Mouse (Mus musculus) spleen, postnatal 4 days (tissue): ENCODE data around the gene Hibch.
"Not testable (repeated sequence)": the region's sequence is repeated elsewhere in the genome, so short reads cannot be mapped to it uniquely, and the experiment has no call there.

ENCODE experiments used
- DNase-seq, 2 experiments: peaks; one replicate each; pipeline ENCODE4 v3.0.0; 2022; ENCODE audit warnings: low spot score in 2 of 2

Gene Hibch

DNA sequence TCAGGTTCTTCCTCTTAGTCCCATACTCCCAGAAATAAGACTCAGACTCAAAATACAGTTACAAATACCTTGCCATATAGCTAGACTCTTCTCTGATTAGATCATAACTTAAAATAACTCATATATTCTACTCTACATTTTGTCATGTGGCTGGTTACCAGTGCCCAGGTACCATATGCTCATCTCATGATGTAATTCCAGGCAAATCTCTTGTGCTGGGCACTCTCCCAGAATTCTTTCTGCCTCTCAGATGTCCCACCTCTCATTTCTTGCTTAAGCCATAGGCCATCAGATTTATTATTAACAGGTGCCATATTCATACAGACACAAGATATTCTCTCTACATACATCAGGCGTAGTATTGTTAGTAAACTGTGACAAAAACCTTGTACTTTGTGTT is 23.1 kb downstream of the Hibch start:
- DNase-seq, result no peak

DNA sequence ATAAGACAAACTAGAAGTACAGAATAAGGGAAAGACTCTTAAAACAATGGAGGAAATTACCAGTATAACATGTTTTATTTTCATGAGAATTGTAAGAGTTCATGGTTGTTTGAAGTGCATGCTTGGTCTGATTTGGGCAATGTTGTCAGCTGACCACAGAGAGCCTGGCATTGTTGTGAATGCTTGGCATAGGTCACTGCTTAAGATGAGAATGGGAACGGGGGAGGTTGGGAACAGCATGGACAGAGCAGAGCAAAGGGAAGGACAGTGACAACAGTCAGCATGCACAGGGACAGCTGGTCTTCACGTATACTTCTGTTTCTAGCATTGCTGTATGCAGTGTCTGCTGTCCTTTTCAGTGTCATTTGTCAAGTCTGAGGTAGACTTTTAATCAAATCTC is 39.5 kb downstream of the Hibch start:
- DNase-seq, result no peak

DNA sequence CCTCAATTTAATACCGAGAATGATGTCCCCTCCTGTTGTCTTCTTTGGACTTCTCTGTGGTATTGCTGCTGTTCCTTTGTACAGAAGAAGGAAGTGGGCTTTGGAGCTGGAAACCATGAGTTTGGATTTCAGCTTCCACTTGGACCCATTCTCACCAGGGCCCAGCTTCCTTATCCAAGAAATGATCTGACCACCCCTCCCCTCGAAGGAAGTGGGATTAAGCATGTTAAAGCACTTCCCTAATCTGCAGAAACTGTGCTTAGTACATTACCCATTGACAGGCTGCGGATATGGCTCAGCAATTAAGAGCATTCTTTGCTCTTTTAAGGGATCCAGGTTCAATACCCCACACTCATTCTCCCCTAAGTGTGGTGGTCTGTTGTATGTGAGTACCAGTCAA is 65.1 kb downstream of the Hibch start:
- DNase-seq, result no peak

- no peak for DNase-seq
Measured at GRCm38 (mm10) chr1:52916655-52917054, 71.9 kb downstream of the Hibch start.

DNA sequence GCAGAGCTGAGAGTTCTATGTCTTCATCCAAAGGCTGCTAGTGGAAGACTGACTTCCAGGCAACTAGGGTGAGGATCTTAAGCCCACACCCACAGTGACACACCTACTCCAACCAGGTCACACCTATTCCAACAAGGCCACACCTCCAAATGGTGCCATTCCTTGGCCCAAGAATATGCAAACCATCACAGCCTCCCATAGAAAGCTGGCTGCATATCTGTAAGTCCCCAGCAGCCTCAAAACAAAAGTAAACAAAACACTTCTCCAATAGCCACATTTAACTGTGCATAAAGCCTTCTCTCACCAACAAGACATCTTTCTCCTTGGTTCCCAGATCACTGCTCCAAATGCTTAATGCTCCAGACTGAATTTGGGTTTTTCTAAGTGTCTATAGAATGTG is 74.2 kb downstream of the Hibch start:
- DNase-seq, result not testable (repeated sequence)

- not testable (repeated sequence) for DNase-seq
Measured at GRCm38 (mm10) chr1:52924482-52924881, 79.8 kb downstream of the Hibch start.

DNA sequence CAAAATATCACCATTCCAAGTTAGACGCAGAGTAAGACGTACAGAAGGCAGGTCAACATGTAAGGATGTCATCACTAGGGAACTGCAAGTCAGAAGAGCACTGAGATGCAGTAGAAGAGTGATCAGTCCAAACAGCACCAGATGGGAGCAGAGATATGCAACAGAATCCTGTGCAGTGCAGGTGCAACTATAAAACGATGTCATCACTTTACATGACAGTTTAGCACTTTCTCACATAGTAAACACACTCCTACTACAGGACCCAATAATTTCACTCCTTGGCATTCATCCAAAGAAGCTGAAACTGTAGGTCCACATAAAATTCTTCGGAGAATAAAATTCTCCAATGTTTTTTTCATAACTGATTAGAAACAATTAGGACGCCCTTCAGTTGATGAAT is 89.8 kb downstream of the Hibch start:
- DNase-seq, result no peak

GRCm38 (mm10) chr1:52939021-52939420 is 94.3 kb downstream of the Hibch start:
- DNase-seq, result no peak

GRCm38 (mm10) chr1:52947895-52948294 is 103.2 kb downstream of the Hibch start:
- DNase-seq, result no peak

DNA sequence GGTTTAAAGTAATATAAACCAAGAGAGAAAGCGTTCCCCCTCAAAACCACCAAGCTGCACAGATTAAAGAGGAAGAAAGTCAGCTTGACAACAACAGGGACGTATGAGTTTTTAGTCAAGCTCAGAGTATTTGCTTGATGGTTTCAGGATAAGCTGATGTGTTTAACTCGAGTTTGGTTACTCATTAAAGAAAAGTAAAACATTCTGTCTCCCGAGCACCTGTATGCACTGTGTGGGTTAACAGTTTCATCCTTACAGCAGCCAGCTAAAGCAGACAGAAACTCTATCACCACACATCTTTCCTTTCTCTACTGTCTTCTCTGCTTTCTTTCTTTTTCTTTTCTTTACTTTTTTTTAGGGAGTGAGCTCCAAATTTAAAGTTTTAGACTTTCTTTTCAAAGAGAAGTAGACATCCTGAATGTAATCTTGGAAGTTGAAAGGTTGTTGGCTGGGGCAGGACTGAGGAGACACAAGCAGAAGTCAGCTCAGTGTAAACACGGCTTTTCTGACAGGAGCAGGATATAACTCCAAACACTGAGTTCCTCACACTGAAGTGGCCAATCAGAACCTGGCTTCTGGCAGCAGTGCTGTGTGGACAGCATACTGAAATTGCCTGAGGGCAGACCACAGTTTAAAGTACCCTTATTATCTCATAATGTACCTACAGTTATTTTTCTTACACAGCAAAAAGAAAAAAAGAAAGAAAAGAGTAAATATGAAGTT is 106.6 kb downstream of the Hibch start:
- no peak for DNase-seq

DNA sequence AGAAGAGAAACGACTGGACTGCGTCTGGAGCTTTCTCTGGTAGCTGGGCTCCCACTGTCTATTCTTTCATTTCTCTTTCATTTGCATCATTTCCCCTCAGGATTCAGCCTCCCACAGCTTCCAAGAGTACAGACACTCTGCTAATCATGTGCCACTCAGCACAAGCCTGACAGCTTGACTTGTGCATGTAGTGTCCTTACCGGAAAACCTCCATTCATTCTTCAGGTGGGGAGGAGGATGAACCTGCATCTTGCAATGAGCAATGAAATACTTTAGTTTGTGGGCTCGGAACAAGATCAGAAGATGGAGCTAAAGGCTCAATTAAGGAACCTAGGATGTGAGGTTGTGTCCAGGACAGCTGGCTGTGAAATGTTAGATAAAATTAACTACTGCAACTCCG is 107.4 kb downstream of the Hibch start:
- no peak for DNase-seq

DNA sequence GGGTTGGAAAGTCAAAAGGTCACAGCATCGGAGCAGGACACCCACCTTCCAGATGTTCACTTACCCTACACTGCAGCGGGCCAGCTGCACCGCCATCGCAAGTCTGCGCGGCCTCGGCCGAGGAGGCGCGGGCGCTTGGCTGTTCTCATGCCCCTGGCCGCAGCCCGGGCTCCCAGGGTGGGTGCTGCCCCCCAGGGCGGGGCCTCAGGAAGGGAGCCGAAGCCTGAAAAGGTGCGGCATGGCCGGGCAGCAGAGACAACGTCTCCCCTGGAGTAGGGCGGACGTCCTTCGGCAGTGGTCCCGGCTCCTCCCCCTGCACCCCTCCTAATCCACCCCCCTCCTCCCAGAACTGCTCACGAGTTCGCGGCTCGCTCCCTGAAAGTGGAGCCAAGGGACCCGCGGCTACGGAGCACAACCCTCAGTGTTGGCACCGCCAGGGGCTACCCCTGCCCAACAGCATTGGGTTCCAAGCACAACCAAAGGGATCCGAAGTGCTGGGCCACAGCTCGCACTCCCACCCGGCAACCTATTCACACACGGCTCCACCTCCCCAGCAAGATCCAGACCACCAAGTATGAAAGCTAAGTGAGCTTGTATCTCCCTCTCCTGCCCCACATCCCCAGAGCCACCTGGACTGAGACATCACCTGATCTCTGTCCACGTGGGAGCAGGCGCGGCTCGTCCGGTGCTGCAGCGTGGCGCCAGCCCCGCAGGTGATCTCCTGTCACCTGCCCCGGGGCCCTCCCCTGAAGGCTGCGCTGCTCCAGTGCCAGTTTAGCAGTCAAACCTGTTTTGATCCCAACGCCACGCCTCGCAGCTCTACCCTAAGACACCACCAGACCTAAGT is 108.0 kb downstream of the Hibch start:
- DNase-seq, result peak in 1 of 2 experiments; percentile 15

GRCm38 (mm10) chr1:52953548-52953947 is 108.8 kb downstream of the Hibch start:
- no peak for DNase-seq

DNA sequence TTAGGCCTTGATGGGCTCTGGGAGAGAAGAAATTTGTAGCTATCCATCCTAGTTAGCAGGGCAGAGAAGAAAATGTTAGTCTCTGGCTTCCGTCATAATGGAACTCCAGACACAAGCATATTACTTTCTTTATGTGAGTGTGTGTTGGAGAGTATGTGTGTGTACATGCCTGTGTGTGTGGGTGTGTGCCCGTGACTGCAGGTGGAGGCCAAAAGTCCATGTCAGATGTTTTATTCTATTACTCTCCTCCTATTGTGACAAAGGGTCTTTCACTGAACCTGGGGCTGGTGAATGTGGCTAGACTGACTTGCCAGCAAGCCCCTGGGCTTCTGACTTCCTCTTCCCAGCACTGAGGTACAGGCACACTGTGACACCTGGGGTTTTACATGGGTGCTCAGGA is 109.7 kb downstream of the Hibch start:
- no peak for DNase-seq

DNA sequence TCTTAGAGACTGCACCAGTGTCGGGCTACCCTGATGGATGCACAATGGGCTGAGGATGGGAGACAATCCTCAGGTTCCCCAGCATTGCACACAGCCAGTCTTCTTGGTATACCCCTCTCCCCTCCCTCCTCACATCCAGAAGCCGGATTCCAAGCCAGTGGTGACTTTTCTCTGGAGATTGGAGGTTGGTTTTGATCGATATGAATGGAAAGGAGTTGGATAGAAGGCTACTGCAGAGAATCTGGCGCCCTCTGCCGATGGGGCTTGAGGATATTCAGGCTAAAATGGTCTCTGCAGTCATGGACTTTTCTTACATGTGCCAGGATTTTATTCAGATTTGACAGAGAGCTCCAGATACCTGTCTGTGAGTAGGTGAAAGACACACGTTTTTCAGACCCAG is 110.4 kb downstream of the Hibch start:
- DNase-seq, result peak; percentile 22 to 74

DNA sequence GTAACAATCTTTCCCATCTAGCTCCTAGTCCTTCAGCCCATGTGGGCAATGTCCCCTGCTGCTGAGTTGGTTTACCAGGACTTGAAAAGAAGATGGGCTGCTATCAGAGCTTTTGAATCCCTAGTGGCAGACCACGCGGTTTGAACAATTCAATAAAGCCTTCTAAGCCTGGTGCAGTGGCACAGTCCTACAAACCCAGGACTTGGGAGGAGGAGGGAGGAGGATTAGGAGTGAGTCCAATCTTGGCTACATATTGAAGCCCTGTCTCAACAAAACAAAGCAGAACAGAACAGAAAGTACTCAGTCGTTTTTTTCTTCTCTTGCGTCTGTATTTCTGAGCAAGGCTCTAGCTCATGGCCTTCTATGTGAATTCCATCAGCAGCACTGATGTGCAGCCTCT is 112.0 kb downstream of the Hibch start:
- DNase-seq, result no peak

GRCm38 (mm10) chr1:52960191-52960590 is 115.5 kb downstream of the Hibch start:
- DNase-seq, result no peak

- DNase-seq, result no peak
Measured at GRCm38 (mm10) chr1:52963097-52963496, 118.4 kb downstream of the Hibch start.

DNA sequence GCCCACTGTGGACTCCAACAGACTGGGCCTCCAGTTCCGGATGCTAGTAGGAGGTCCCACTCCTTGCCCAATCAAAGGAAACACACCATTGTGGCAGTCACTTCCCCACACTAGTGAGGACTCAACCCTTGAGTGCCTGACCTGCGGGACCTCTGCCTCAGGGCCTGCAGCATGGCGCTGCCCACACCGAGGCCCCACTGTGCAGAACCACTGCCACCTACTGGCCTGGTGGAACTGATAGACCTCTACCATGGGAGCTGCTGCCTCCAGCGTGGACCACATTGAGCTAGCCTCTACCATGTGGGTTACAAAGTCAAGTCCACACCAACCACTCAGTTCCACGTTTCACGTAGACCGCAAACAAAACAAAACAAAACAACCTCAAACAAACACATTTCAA is 119.9 kb downstream of the Hibch start:
- DNase-seq, result no peak
